Mouse (Mus musculus) midbrain, embryonic 13.5 days (tissue): ENCODE results near the gene Galr2. TPM values are rescaled to one million over a fixed set of nuclear protein-coding genes. Genes with fewer than 3 reads are reported as not detected.
"Not testable (repeated sequence)": the region's sequence is repeated elsewhere in the genome, so short reads cannot be mapped to it uniquely, and the experiment has no call there.

ENCODE experiments used
- ATAC-seq: fragments of 200-750 bp; cut with Nextera tagmentation; 2 replicates; pipeline ENCODE4 v1.8.0; 2017; ENCODE audit warnings: mild to moderate bottlenecking, moderate TSS enrichment, moderate library complexity
- H3K27ac ChIP-seq: fragments of 300-500 bp; sonication (generic); 2 replicates; pipeline ENCODE4 v1.5.1; 2015; ENCODE audit warnings: inconsistent platforms, mild to moderate bottlenecking, moderate library complexity
- H3K27me3 ChIP-seq: fragments of 300-500 bp; sonication (generic); 2 replicates; pipeline ENCODE4 v1.6.1; 2015; ENCODE audit warnings: mild to moderate bottlenecking, inconsistent platforms
- H3K36me3 ChIP-seq: fragments of 300-500 bp; sonication (generic); 2 replicates; pipeline ENCODE4 v1.6.1; 2015; ENCODE audit warnings: mild to moderate bottlenecking, inconsistent platforms
- H3K4me1 ChIP-seq: fragments of 300-500 bp; sonication (generic); replicated peaks from 2 replicates; pipeline ENCODE4 v1.6.1; 2015; ENCODE audit warnings: inconsistent platforms
- H3K4me2 ChIP-seq: fragments of 300-500 bp; sonication (generic); replicated peaks from 2 replicates; pipeline ENCODE4 v1.6.1; 2015; ENCODE audit warnings: moderate library complexity, mild to moderate bottlenecking, inconsistent platforms
- H3K4me3 ChIP-seq: fragments of 300-500 bp; sonication (generic); replicated peaks from 2 replicates; pipeline ENCODE4 v1.5.1; 2015; ENCODE audit warnings: mild to moderate bottlenecking, inconsistent platforms
- H3K9ac ChIP-seq: fragments of 300-500 bp; sonication (generic); replicated peaks from 2 replicates; pipeline ENCODE4 v1.6.1; 2015; ENCODE audit warnings: mild to moderate bottlenecking, inconsistent platforms
- H3K9me3 ChIP-seq: fragments of 300-500 bp; sonication (generic); 2 replicates; pipeline ENCODE4 v1.6.1; 2016; ENCODE audit warnings: mild to moderate bottlenecking, inconsistent platforms
- WGBS: fragments of 180-500 bp; shearing (Covaris S2); methylation state at CpG from one replicate; pipeline ENCODE4 v1.1.7; 2015; 5-methylcytosine and 5-hydroxymethylcytosine counted together
- polyA plus RNA-seq: library from polyadenylated mRNA; unstranded; fragments of >200 nt; fragmentation: Nextera tagmentation; extraction: Ambion mirVana; gene quantifications from 2 replicates; pipeline ENCODE4 v1.2.1, GENCODE M21; 2015

Gene Galr2
- polyA plus RNA-seq, 1 experiment from 2014 or later, result 0.26 TPM

DNA sequence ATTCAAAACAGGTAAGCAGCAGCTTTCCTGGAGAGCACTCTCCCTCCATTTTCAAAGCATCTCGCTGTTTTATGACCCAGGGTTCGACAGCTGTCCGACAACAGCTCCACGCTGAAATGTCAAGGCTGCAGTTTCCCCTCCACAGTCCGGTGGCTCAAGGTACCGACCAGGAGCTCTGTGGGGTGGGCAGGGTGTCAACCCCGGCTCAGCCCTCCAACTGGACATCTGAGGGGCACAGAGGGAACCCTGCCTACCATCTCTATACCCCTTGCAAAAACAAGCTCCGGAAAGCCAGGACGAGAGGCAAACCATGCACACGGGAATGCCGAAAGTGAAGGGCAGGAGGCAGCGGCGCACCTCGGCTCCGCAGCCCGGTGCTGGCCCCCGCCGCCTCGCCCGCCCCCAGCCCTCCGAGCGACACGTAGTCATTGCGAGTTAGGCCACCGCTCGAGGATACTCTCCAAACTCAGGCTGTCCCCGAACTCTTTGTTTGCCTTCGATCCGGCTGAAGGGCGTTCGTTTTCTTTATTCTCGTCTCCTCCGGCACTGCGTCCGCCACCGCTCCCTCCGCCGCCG lies 7.2 kb upstream of the Galr2 start:
- H3K9me3 ChIP-seq, result no peaks in the 10 kb centered on the region
- WGBS, result under 1% methylated on average over 39 of the region's 39 CpGs
- peaks cover 31% of the 10 kb centered on the region for H3K4me1 ChIP-seq
- no peaks in the 10 kb centered on the region for H3K27me3 ChIP-seq
- H3K27ac ChIP-seq, result peak overlapping the region; percentile 54; the same call in 1 of the 2 replicates
- H3K4me2 ChIP-seq, result peak overlapping the region; percentile 98
- ATAC-seq, result peak; percentile 66
- H3K36me3 ChIP-seq, result peaks cover 31% of the 10 kb centered on the region
- peak overlapping the region; percentile 94 for H3K4me3 ChIP-seq
- peak overlapping the region; percentile 87 for H3K9ac ChIP-seq

DNA sequence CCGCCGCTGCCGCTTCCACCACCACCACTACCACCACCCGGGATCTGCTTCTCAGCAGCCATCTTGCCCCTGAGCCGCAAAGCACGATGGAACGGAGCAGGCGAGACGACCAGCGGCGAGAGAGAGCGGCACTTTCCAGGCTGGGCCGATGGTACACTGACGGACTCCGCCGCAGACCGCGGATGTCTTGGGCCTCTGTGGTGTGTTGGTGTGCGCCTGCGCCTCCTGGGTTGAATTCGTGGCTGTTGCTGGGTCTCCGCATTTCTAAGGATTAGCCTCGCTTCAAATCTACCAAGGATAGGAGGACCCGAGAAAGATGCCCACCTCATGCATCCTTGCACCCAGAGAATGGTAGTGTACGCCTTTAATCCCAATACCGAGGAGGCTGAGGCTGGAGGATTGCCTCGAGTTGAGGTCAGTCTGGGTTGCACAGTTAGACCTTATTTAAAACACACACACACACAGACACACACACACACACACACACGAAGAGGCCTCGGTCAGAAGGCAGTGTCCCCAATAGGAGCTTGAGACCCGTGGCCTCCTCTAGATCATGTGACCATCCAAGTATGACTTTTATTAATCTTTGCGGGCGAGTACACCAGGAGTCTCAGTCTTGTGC lies 6.6 kb upstream of the Galr2 start, which contains the start of gene Srp68:
Srp68 (minus strand) TSS at position 173 of the 622 bp plus-strand sequence.
- 4% methylated on average over 32 of the region's 32 CpGs for WGBS
- H3K4me3 ChIP-seq, result peak within 1 kb of the TSS; percentile 94
- H3K4me2 ChIP-seq, result peak within 1 kb of the TSS; percentile 98
- peaks cover 25% of the 10 kb centered on the region for H3K36me3 ChIP-seq
- no peaks in the 10 kb centered on the region for H3K27me3 ChIP-seq
- H3K4me1 ChIP-seq, result peaks cover 31% of the 10 kb centered on the region
- ATAC-seq, result peak; percentile 100
- no peaks in the 10 kb centered on the region for H3K9me3 ChIP-seq
- peak within 1 kb of the TSS; percentile 93 for H3K27ac ChIP-seq
- H3K9ac ChIP-seq, result peak within 1 kb of the TSS; percentile 87

DNA sequence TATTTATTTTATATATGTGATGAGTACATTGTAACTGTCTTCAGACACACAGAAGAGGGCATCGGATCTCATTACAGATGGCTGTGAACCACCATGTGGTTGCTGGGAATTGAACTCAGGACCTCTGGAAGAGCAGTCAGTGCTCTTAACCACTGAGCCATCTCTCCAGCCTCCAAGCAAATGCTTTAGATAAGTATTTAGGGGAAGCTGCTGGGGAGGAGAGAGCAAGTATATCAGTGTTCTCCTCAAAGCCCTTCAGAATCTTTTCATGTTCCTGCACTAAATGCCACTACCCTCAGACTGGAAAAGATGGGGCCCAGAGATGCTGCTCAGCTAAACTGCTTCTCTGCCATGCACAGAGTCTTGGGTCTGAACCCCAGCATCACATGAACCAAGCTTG lies 3.6 kb upstream of the Galr2 start:
- H3K4me1 ChIP-seq, result peaks cover 30% of the 10 kb centered on the region
- H3K9ac ChIP-seq, H3K27ac ChIP-seq, H3K4me3 ChIP-seq, ATAC-seq, H3K9me3 ChIP-seq, H3K4me2 ChIP-seq, H3K36me3 ChIP-seq: not testable (repeated sequence)
- H3K27me3 ChIP-seq, result peaks cover 27% of the 10 kb centered on the region
- WGBS, result 97% methylated on average over 1 of the region's 1 CpGs

DNA sequence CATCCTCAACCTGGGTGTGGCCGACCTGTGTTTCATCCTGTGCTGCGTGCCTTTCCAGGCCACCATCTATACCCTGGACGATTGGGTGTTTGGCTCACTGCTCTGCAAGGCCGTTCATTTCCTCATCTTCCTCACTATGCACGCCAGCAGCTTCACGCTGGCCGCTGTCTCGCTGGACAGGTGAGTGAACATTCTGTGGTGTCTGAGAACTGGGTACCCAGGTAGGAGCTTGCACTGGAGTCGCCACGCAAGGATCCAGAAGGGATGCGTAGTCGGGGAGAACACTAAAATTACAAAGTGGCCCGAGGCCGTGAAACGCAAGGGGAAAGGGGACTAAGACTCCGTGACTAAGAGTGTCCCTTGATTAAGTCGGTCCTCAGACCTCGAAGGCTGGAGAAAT lies 932 bp downstream of the Galr2 start:
- ATAC-seq, result no peak
- peaks cover 10% of the 10 kb centered on the region for H3K4me1 ChIP-seq
- no peaks in the 10 kb centered on the region for H3K36me3 ChIP-seq
- H3K4me2 ChIP-seq, result peak overlapping the region; percentile 53
- H3K27ac ChIP-seq, result no peak overlapping the region
- H3K9me3 ChIP-seq, result no peaks in the 10 kb centered on the region
- peaks cover 61% of the 10 kb centered on the region for H3K27me3 ChIP-seq
- WGBS, result 3% methylated on average over 18 of the region's 18 CpGs
- H3K4me3 ChIP-seq, result peak overlapping the region; percentile 37
- peak overlapping the region; percentile 60 for H3K9ac ChIP-seq

DNA sequence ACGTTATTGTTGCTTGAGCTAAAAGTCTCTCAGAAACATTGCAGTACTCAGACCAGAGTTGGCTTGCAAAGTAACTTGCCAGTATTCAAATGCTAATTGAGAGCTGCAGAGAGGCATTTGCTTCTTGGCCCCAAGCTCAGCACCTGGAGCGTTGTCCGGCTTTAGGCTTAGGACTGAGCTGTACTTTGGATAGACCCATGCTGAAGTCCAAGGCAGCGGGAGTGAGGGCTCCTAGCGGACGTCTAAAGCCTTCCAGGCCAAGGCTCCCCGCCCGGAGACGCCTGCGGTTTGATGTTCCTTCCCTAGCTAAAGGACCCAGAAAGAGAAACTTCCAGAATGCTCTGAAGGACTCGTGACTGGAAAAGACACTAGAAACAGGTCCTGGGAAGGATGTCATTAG lies 1.4 kb downstream of the Galr2 start:
- Histone ChIP-seq H3K9ac (no peak overlapping the region), H3K27me3 (peaks cover 61% of the 10 kb centered on the region), H3K9me3 (no peaks in the 10 kb centered on the region), H3K4me3 (no peak overlapping the region), H3K4me2 (peak overlapping the region; percentile 53), H3K27ac (no peak overlapping the region), H3K4me1 (peaks cover 10% of the 10 kb centered on the region), H3K36me3 (peaks cover under 1% of the 10 kb centered on the region; the same call in 1 of the 2 replicates)
- WGBS, result 2% methylated on average over 11 of the region's 11 CpGs
- ATAC-seq, result no peak

DNA sequence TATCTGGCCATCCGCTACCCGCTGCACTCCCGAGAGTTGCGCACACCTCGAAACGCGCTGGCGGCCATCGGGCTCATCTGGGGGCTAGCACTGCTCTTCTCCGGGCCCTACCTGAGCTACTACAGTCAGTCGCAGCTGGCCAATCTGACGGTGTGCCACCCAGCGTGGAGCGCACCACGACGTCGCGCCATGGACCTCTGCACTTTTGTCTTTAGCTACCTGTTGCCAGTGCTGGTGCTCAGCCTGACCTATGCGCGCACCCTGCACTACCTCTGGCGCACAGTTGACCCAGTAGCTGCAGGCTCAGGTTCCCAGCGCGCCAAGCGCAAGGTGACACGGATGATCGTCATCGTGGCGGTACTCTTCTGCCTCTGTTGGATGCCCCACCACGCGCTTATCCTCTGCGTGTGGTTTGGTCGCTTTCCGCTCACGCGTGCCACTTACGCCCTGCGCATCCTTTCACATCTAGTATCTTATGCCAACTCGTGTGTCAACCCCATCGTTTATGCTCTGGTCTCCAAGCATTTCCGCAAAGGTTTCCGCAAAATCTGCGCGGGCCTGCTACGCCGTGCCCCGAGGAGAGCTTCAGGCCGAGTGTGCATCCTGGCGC lies 2.3 kb downstream of the Galr2 start:
- no peak overlapping the region for H3K4me3 ChIP-seq
- no peak overlapping the region for H3K27ac ChIP-seq
- H3K4me1 ChIP-seq, result peaks cover 10% of the 10 kb centered on the region
- peak; percentile 34; the same call in 1 of the 2 replicates for ATAC-seq
- H3K4me2 ChIP-seq, result no peak overlapping the region
- no peaks in the 10 kb centered on the region for H3K9me3 ChIP-seq
- H3K9ac ChIP-seq, result no peak overlapping the region
- WGBS, result 12% methylated on average over 48 of the region's 48 CpGs
- H3K27me3 ChIP-seq, result peaks cover 61% of the 10 kb centered on the region
- H3K36me3 ChIP-seq, result peaks cover 10% of the 10 kb centered on the region

DNA sequence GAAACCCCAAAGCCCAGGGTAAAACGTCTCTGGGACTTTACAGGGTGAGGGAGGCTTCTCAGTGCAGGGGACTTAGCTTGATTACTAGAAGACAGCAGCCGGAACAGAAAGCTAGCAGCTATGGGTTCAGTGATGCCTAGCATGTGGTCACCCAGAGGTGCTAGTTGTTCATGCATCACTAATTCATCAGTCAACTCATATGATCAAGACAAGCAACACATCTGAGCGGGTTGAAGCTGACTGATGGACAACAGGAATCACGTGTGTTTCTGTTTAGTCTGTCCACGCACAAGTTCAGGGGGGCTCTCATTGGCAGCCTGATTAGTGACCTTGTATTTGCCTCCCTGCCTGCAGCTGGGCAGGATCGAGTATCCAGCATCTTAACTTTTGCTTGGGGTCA lies 3.2 kb downstream of the Galr2 start:
- Histone ChIP-seq H3K4me1 (peaks cover 10% of the 10 kb centered on the region), H3K4me2 (no peak overlapping the region), H3K27me3 (peaks cover 61% of the 10 kb centered on the region), H3K9ac (no peak overlapping the region), H3K4me3 (no peak overlapping the region), H3K27ac (no peak overlapping the region), H3K9me3 (no peaks in the 10 kb centered on the region), H3K36me3 (peaks cover 19% of the 10 kb centered on the region)
- no peak for ATAC-seq
- 61% methylated on average over 6 of the region's 6 CpGs for WGBS

DNA sequence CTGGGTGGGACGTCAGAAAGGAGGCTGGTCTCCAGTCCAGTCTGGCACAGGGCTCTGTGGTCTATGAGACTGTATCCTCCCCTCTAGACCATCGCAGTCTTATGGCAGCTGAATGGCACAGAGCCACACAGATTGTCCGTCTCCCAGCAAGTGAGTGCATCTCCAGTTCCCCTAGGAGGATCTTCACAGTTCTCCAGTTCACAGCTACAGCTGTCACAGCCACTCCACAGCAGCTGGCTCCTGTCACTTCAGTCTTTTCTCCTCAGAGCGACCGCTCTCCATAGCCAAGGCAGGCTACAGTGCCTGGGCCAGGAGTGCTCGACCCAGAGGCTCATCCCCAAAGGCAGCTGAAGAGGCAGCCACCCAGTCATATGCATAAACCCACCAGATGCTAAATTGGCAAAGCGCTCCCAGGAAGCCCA lies 5.0 kb downstream of the Galr2 start:
- Histone ChIP-seq H3K9ac (peak overlapping the region; percentile 20; the same call in 1 of the 2 replicates), H3K27ac (no peak overlapping the region), H3K36me3 (peaks cover 37% of the 10 kb centered on the region), H3K27me3 (peaks cover 48% of the 10 kb centered on the region), H3K9me3 (no peaks in the 10 kb centered on the region), H3K4me2 (no peak overlapping the region), H3K4me3 (no peak overlapping the region), H3K4me1 (peaks cover 10% of the 10 kb centered on the region)
- 62% methylated on average over 7 of the region's 7 CpGs for WGBS
- 0 out of 2 replicates have a peak, but pooled peaks have one; percentile 17 for ATAC-seq

DNA sequence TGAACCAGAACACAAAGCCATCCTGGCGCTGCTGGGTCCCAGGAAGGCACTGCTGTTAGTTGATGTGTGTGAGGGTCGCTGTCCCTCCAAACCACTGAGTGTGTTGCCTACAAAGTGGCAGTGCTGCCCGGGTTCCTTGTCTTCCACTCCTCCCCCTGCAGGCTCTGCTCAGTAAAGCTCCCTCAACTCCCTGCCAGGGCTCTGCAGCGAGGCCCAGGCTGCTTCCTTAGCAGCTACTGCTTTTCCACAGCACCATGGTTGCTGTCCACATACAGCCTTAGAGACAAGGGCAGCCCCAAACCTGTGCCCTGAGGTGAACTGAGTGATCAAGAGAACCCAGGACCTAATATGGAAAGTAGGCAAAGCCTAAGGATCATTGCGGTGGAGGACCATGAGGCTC lies 6.6 kb downstream of the Galr2 start:
- Histone ChIP-seq H3K27me3 (peaks cover 32% of the 10 kb centered on the region), H3K4me2 (no peak overlapping the region), H3K27ac (no peak overlapping the region), H3K4me1 (no peaks in the 10 kb centered on the region; the same call in 1 of the 2 replicates), H3K9me3 (no peaks in the 10 kb centered on the region), H3K4me3 (no peak overlapping the region), H3K36me3 (peaks cover 53% of the 10 kb centered on the region), H3K9ac (no peak overlapping the region)
- WGBS, result 72% methylated on average over 5 of the region's 5 CpGs
- ATAC-seq, result no peak

DNA sequence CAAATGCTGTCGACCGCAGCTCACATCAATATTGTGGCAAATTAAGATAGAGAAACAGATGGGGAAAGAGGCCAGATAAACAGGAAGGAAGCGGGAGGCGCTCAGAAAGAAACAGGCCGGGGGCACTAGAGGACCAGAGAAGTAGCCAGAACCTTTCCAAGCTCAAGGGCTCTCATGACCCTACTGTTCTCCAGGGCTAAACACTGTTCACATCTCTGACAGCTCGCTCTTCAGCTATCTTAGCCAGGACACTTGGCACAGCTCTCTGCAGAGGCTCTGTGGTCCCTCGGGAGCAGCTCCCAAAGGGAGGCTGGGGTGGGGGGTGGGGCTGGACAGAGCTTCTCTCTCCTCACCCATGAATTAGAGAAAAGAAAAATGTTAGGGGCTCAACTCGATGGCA lies 9.8 kb downstream of the Galr2 start:
- Histone ChIP-seq H3K4me3 (no peak overlapping the region), H3K4me2 (no peak overlapping the region), H3K9ac (no peak overlapping the region), H3K27ac (no peak overlapping the region), H3K36me3 (peaks cover 83% of the 10 kb centered on the region), H3K9me3 (no peaks in the 10 kb centered on the region), H3K27me3 (peaks cover under 1% of the 10 kb centered on the region; the same call in 1 of the 2 replicates), H3K4me1 (no peaks in the 10 kb centered on the region)
- ATAC-seq, result no peak
- WGBS, result 85% methylated on average over 8 of the region's 8 CpGs

DNA sequence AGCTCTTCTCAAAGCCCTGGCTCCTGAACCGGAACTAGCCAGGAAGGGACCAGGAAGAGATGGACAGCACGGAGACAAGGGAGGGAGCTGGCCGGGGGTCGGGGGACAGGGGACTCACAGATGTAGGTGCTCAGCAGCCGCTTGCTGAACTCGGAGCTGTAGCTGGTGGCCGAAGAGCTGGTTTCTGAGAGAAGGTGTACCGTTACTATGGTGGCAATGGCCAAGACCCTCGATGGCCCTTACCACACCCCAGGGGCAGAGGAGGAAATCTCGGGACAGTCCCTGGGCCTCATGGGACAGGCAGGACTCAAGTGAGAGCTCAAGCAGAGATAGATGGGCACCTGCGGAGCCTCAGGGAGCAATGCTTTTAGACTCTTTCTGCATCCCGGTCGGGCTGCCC lies 11.7 kb downstream of the Galr2 start:
- no peak overlapping the region for H3K4me3 ChIP-seq
- 92% methylated on average over 13 of the region's 13 CpGs for WGBS
- H3K9me3 ChIP-seq, result no peaks in the 10 kb centered on the region
- H3K4me1 ChIP-seq, result no peaks in the 10 kb centered on the region
- no peaks in the 10 kb centered on the region for H3K27me3 ChIP-seq
- H3K4me2 ChIP-seq, result no peak overlapping the region
- no peak overlapping the region for H3K9ac ChIP-seq
- no peak overlapping the region for H3K27ac ChIP-seq
- H3K36me3 ChIP-seq, result peaks cover 98% of the 10 kb centered on the region
- no peak for ATAC-seq

DNA sequence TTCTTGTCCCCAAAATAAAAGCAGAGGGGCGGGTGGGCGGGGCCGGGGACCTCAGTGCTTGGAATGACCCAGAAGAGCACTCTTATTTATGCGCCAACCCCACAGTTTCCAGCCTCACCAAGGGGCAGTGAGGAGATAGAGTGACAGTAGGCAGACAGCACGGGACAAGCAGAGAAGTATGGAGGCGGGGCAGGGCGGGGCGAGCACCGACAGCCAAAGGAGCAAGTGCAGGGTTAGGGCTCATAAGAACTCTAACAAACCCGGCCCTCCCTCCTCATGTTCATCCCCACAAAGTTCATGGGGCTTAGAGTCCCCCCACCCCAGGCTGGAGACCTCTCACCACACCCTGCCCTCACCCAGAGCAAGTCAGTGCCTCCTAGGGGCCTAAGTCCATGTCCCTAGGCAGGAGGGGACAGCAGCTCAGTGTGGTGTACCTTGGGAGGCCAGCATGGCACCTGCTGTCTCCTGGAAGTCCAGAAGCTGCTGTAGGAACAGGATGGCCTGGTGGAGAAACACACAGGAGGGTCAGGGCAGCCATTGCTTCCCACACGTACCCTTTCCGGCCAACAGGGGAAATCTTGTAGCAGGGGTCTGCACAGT lies 12.9 kb downstream of the Galr2 start:
- 88% methylated on average over 12 of the region's 12 CpGs for WGBS
- H3K9me3 ChIP-seq, result no peaks in the 10 kb centered on the region
- no peak for ATAC-seq
- H3K4me2 ChIP-seq, result no peak overlapping the region
- no peaks in the 10 kb centered on the region for H3K27me3 ChIP-seq
- no peaks in the 10 kb centered on the region for H3K4me1 ChIP-seq
- no peak overlapping the region for H3K27ac ChIP-seq
- H3K4me3 ChIP-seq, result no peak overlapping the region
- peaks cover 96% of the 10 kb centered on the region for H3K36me3 ChIP-seq
- H3K9ac ChIP-seq, result no peak overlapping the region
